Mouse (Mus musculus) heart, postnatal 36 days (tissue): ENCODE measurements around the gene Gfra1. TPM values are rescaled to one million over a fixed set of nuclear protein-coding genes. Genes with fewer than 3 reads are reported as not detected.

ENCODE experiments used
- DNase-seq, 2 experiments: peaks; one replicate each; pipeline ENCODE4 v3.0.0; 2021 to 2022
- intact Hi-C: fragments of 180-260 bp; cut with DNase I; formaldehyde crosslinking; loops from one replicate; pipeline ENCODE4 v1.15.1; 2025
- total RNA-seq, 2 experiments: library from RNA; stranded (reverse); gene quantifications; 2 replicates each; pipeline ENCODE4 v1.2.3; 2021

Gfra1 gene
- total RNA-seq, 2 experiments from 2014 or later = 3.6 to 4.7 TPM

GRCm38 (mm10) chr19:58268476-58268875 is 187.2 kb downstream of the Gfra1 start:
- intact Hi-C loops = no loop called here
- DNase-seq = no peak

GRCm38 (mm10) chr19:58266600-58266999 is 189.1 kb downstream of the Gfra1 start:
- DNase-seq = no peak
- intact Hi-C loops = no loop called here

- intact Hi-C loops = no loop called here
- DNase-seq = no peak
These were observed 194.8 kb downstream of the Gfra1 start for GRCm38 (mm10) chr19:58260934-58261333.

- no peak for DNase-seq
- intact Hi-C loops = no loop called here
These were observed 196.5 kb downstream of the Gfra1 start for GRCm38 (mm10) chr19:58259250-58259649.

GRCm38 (mm10) chr19:58256485-58256884 is 199.2 kb downstream of the Gfra1 start:
- intact Hi-C loops = no loop called here
- DNase-seq = no peak

- DNase-seq = no peak
- intact Hi-C loops = no loop called here
These were observed 200.3 kb downstream of the Gfra1 start for GRCm38 (mm10) chr19:58255394-58255793.

GRCm38 (mm10) chr19:58254172-58254571 is 201.5 kb downstream of the Gfra1 start:
- intact Hi-C loops = no loop called here
- DNase-seq = no peak

- intact Hi-C loops = no loop called here
- DNase-seq = no peak
These were observed 204.0 kb downstream of the Gfra1 start for GRCm38 (mm10) chr19:58251698-58252097.

- no peak for DNase-seq
- intact Hi-C loops = no loop called here
These were observed 204.6 kb downstream of the Gfra1 start for GRCm38 (mm10) chr19:58251095-58251494.

GRCm38 (mm10) chr19:58250237-58250636 is 205.5 kb downstream of the Gfra1 start:
- no peak for DNase-seq
- intact Hi-C loops = no loop called here

- no peak for DNase-seq
- intact Hi-C loops = no loop called here
These were observed 211.6 kb downstream of the Gfra1 start for GRCm38 (mm10) chr19:58244148-58244547.

GRCm38 (mm10) chr19:58243604-58244003 is 212.1 kb downstream of the Gfra1 start:
- intact Hi-C loops = no loop called here
- DNase-seq = no peak

- DNase-seq = no peak
- intact Hi-C loops = no loop called here
These were observed 217.4 kb downstream of the Gfra1 start for GRCm38 (mm10) chr19:58238325-58238724.

GRCm38 (mm10) chr19:58227725-58228124 is 228.0 kb downstream of the Gfra1 start:
- intact Hi-C loops = no loop called here

GRCm38 (mm10) chr19:58226882-58227281 is 228.8 kb downstream of the Gfra1 start:
- no peak for DNase-seq
- intact Hi-C loops = no loop called here

More at GRCm38 (mm10) chr19:58227725-58228124, 228.0 kb downstream of the Gfra1 start:
- no peak for DNase-seq

GRCm38 (mm10) chr19:58220061-58220831 is 235.5 kb downstream of the Gfra1 start:
- intact Hi-C loops = no loop called here
- DNase-seq = no peak

GRCm38 (mm10) chr19:58217591-58217990 is 238.1 kb downstream of the Gfra1 start:
- intact Hi-C loops = no loop called here

GRCm38 (mm10) chr19:58206496-58207044 is 249.1 kb downstream of the Gfra1 start:
- DNase-seq = no peak
- intact Hi-C loops = no loop called here

More at GRCm38 (mm10) chr19:58217591-58217990, 238.1 kb downstream of the Gfra1 start:
- DNase-seq = no peak

- no peak for DNase-seq
- intact Hi-C loops = no loop called here
These were observed 250.2 kb downstream of the Gfra1 start for GRCm38 (mm10) chr19:58205470-58205869.

- no peak for DNase-seq
- intact Hi-C loops = no loop called here
These were observed 253.1 kb downstream of the Gfra1 start for GRCm38 (mm10) chr19:58202627-58203026.

- intact Hi-C loops = no loop called here
- no peak for DNase-seq
These were observed 256.0 kb downstream of the Gfra1 start for GRCm38 (mm10) chr19:58199679-58200078.

GRCm38 (mm10) chr19:58193733-58194456 is 261.8 kb downstream of the Gfra1 start:
- no peak for DNase-seq
- intact Hi-C loops = no loop called here
